Mouse (Mus musculus) erythroblast, embryonic 14.5 days (primary cell): ENCODE data around the gene H2al1i.
"Not testable (repeated sequence)": the region's sequence is repeated elsewhere in the genome, so short reads cannot be mapped to it uniquely, and the experiment has no call there.

ENCODE experiments used
- GATA1 ChIP-seq: IDR thresholded peaks from 2 replicates; pipeline ENCODE4 v1.6.1; 2012; ENCODE audit warnings: low read length, inconsistent platforms, mixed read lengths
- TAL1 ChIP-seq: IDR thresholded peaks from 3 replicates; pipeline ENCODE4 v1.6.1; 2012; ENCODE audit warnings: low read length, inconsistent platforms, mixed read lengths

DNA sequence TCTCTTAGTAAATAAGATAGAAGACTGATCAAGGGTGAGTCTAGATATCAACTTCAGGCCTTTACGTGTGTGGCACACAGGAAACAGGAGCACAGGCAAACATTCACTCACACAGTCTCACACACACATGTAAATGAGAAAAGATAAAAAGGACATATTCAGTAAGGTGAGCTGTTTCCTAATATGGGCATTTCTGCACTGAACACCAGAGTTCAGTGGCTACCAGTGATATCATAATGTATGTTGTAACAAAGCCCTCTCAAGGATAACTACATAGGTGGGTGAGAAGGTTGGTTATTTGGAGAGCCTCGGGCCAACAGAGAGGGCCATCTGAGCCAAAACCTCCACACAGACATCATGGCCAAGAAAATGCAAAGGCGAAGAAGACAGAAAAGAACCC, 22.3 kb upstream of the H2al1i start, which contains the start of gene H2al1b:
- not testable (repeated sequence) for TF ChIP-seq GATA1, TAL1
